Mouse (Mus musculus) erythroid progenitor cell, adult 5-6 weeks (primary cell): ENCODE results near the gene Gstk1. TPM values are rescaled to one million over a fixed set of nuclear protein-coding genes. Genes with fewer than 3 reads are reported as not detected.

Experiments used
- ATAC-seq: replicated peaks from 2 replicates; pipeline ENCODE4 v1.8.0; 2016; ENCODE audit warnings: moderate number of reproducible peaks, mild to moderate bottlenecking, moderate TSS enrichment, inconsistent platforms; ENCODE audit not compliant: poor library complexity, low FRiP score, severe bottlenecking
- total RNA-seq, 2 experiments: library from RNA; stranded (forward) in 1 of 2; stranded (reverse) in 1 of 2; fragments of 150-400 nt in 1 of 2; fragments of 186-747, 209-891 nt in 1 of 2; gene quantifications; 2 replicates each; pipeline versions ENCODE4 v1.2.3 to v1.2.4; 2015 to 2017; ENCODE audit warnings: low replicate concordance in 2 of 2

Gene Gstk1
- total RNA-seq, 2 experiments from 2014 or later: 3.8 to 20.1 TPM

GRCm38 (mm10) chr6:42264626-42265312, 19.0 kb downstream of the Gstk1 start, which contains the start of gene Casp2:
TSS of gene Casp2 (plus strand) at chr6:42264985.
- peak; percentile 93 for ATAC-seq

GRCm38 (mm10) chr6:42265391-42266330, 19.9 kb downstream of the Gstk1 start:
- ATAC-seq: peak; percentile 52

- no peak for ATAC-seq
Measured at GRCm38 (mm10) chr6:42270817-42271216, 25.1 kb downstream of the Gstk1 start.

- no peak for ATAC-seq
Measured at GRCm38 (mm10) chr6:42276151-42276550, 30.4 kb downstream of the Gstk1 start.

GRCm38 (mm10) chr6:42282865-42283528, 37.3 kb downstream of the Gstk1 start:
- ATAC-seq: no peak

GRCm38 (mm10) chr6:42286448-42286847, 40.7 kb downstream of the Gstk1 start, which contains the start of gene Clcn1:
TSS of gene Clcn1 (plus strand) at chr6:42286685.
- ATAC-seq: no peak

- ATAC-seq: no peak
Measured at GRCm38 (mm10) chr6:42287562-42287961, 41.8 kb downstream of the Gstk1 start.

GRCm38 (mm10) chr6:42293327-42293726, 47.6 kb downstream of the Gstk1 start:
- ATAC-seq: no peak

GRCm38 (mm10) chr6:42295549-42296094, 49.9 kb downstream of the Gstk1 start:
- no peak for ATAC-seq

- no peak for ATAC-seq
Measured at GRCm38 (mm10) chr6:42299362-42299761, 53.6 kb downstream of the Gstk1 start.

Other genes with a start within 250 kb of the Gstk1 start
- gene Sva, start 207.5 kb upstream of the Gstk1 start, total RNA-seq (2015; ENCODE audit: low replicate concordance): not detected in 2 replicates
- gene Sva, start 207.5 kb upstream of the Gstk1 start, total RNA-seq (2017; ENCODE audit: low replicate concordance): not detected in 2 replicates
- gene Tas2r139, start 105.0 kb upstream of the Gstk1 start, total RNA-seq (2015; ENCODE audit: low replicate concordance): not detected in 2 replicates
- not detected in 2 replicates for gene Tas2r139, start 105.0 kb upstream of the Gstk1 start, total RNA-seq (2017; ENCODE audit: low replicate concordance)
- not detected in 2 replicates for gene Tas2r144, start 30.6 kb upstream of the Gstk1 start, total RNA-seq (2015; ENCODE audit: low replicate concordance)
- gene Tas2r144, start 30.6 kb upstream of the Gstk1 start, total RNA-seq (2017; ENCODE audit: low replicate concordance): not detected in 2 replicates
- gene Tmem139, start 16.0 kb downstream of the Gstk1 start, total RNA-seq (2015; ENCODE audit: low replicate concordance): not detected in 2 replicates
- not detected in 2 replicates for gene Tmem139, start 16.0 kb downstream of the Gstk1 start, total RNA-seq (2017; ENCODE audit: low replicate concordance)
- gene Casp2, start 19.1 kb downstream of the Gstk1 start, total RNA-seq (2015; ENCODE audit: low replicate concordance): 66.3 and 108 TPM in 2 replicates
- 46.6 and 60.7 TPM in 2 replicates for gene Casp2, start 19.1 kb downstream of the Gstk1 start, total RNA-seq (2017; ENCODE audit: low replicate concordance)
- gene Clcn1, start 40.8 kb downstream of the Gstk1 start, total RNA-seq (2015; ENCODE audit: low replicate concordance): 1.3 TPM in 1 of 2 replicates, not detected in the other
- gene Clcn1, start 40.8 kb downstream of the Gstk1 start, total RNA-seq (2017; ENCODE audit: low replicate concordance): 0.38 TPM in 1 of 2 replicates, not detected in the other
- gene Fam131b, start 78.7 kb downstream of the Gstk1 start, total RNA-seq (2015; ENCODE audit: low replicate concordance): not detected in 2 replicates
- not detected in 2 replicates for gene Fam131b, start 78.7 kb downstream of the Gstk1 start, total RNA-seq (2017; ENCODE audit: low replicate concordance)
- gene Zyx, start 103.7 kb downstream of the Gstk1 start, total RNA-seq (2015; ENCODE audit: low replicate concordance): 37.3 and 45.0 TPM in 2 replicates
- gene Zyx, start 103.7 kb downstream of the Gstk1 start, total RNA-seq (2017; ENCODE audit: low replicate concordance): 5.9 and 12.8 TPM in 2 replicates
- not detected in 2 replicates for gene Epha1, start 127.3 kb downstream of the Gstk1 start, total RNA-seq (2015; ENCODE audit: low replicate concordance)
- gene Epha1, start 127.3 kb downstream of the Gstk1 start, total RNA-seq (2017; ENCODE audit: low replicate concordance): not detected in 2 replicates
- gene Tas2r143, start 154.3 kb downstream of the Gstk1 start, total RNA-seq (2015; ENCODE audit: low replicate concordance): not detected in 2 replicates
- not detected in 2 replicates for gene Tas2r143, start 154.3 kb downstream of the Gstk1 start, total RNA-seq (2017; ENCODE audit: low replicate concordance)
- gene Tas2r135, start 159.5 kb downstream of the Gstk1 start, total RNA-seq (2015; ENCODE audit: low replicate concordance): not detected in 2 replicates
- gene Tas2r135, start 159.5 kb downstream of the Gstk1 start, total RNA-seq (2017; ENCODE audit: low replicate concordance): not detected in 2 replicates
- gene Tas2r126, start 188.6 kb downstream of the Gstk1 start, total RNA-seq (2015; ENCODE audit: low replicate concordance): not detected in 2 replicates
- gene Tas2r126, start 188.6 kb downstream of the Gstk1 start, total RNA-seq (2017; ENCODE audit: low replicate concordance): not detected in 2 replicates
- not detected in 2 replicates for gene Olfr458, start 219.3 kb downstream of the Gstk1 start, total RNA-seq (2015; ENCODE audit: low replicate concordance)
- gene Olfr458, start 219.3 kb downstream of the Gstk1 start, total RNA-seq (2017; ENCODE audit: low replicate concordance): not detected in 2 replicates
- not detected in 2 replicates for gene Olfr457, start 230.4 kb downstream of the Gstk1 start, total RNA-seq (2015; ENCODE audit: low replicate concordance)
- gene Olfr457, start 230.4 kb downstream of the Gstk1 start, total RNA-seq (2017; ENCODE audit: low replicate concordance): not detected in 2 replicates
- gene Olfr456, start 241.3 kb downstream of the Gstk1 start, total RNA-seq (2015; ENCODE audit: low replicate concordance): not detected in 2 replicates
- gene Olfr456, start 241.3 kb downstream of the Gstk1 start, total RNA-seq (2017; ENCODE audit: low replicate concordance): not detected in 2 replicates